Mouse (Mus musculus) lung, adult 2 months (tissue): Measurements from ENCODE around the gene Aatf.

ENCODE experiments used
- CTCF ChIP-seq: fragments of 200-500 bp; IDR thresholded peaks from 2 replicates; pipeline ENCODE4 v1.5.1; 2011; ENCODE audit warnings: mild to moderate bottlenecking, low read length, control low read depth; ENCODE audit not compliant: insufficient read depth
- POLR2A ChIP-seq: fragments of 200-500 bp; IDR thresholded peaks from 2 replicates; pipeline ENCODE4 v1.6.1; 2011; ENCODE audit warnings: low read depth, mild to moderate bottlenecking, control low read depth, low read length, borderline replicate concordance; ENCODE audit errors: extremely low read depth

- TF ChIP-seq CTCF, result no peak
- TF ChIP-seq POLR2A, result no peak
These were observed 15.9 kb upstream of the Aatf start for GRCm38 (mm10) chr11:84529143-84529755.
